Mouse (Mus musculus) neural tube, embryonic 10.5 days (tissue): ENCODE data around the gene Olfr118.
"Not testable (repeated sequence)": the region's sequence is repeated elsewhere in the genome, so short reads cannot be mapped to it uniquely, and the experiment has no call there.

ENCODE experiments used
- DNase-seq: peaks from one replicate; pipeline ENCODE4 v3.0.0-alpha.2; 2017; ENCODE audit warnings: low spot score; ENCODE audit errors: extremely low spot score

Olfr118 gene

GRCm38 (mm10) chr17:37666688-37667087, at the start of gene Olfr118:
Gene Olfr118 (plus strand): TSS chr17:37666988.
- no peak for DNase-seq

GRCm38 (mm10) chr17:37627009-37627408, 39.8 kb upstream of the Olfr118 start, which contains the start of the genes Olfr115 and Olfr116:
Gene Olfr115 (minus strand): TSS chr17:37627109.
Gene Olfr116 (minus strand): TSS chr17:37627199.
- no peak for DNase-seq

- no peak for DNase-seq
These were observed 3.1 kb upstream of the Olfr118 start, which contains the start of gene Olfr117 for GRCm38 (mm10) chr17:37663682-37664081. Gene Olfr117 (minus strand): TSS chr17:37663782.

- not testable (repeated sequence) for DNase-seq
These were observed 29.5 kb downstream of the Olfr118 start, which contains the start of gene Olfr119 for GRCm38 (mm10) chr17:37696264-37696663. Gene Olfr119 (plus strand): TSS chr17:37696564.

- DNase-seq: no peak
These were observed 54.7 kb downstream of the Olfr118 start, which contains the start of gene Olfr120 for GRCm38 (mm10) chr17:37721508-37721907. Gene Olfr120 (plus strand): TSS chr17:37721808.
